Mouse (Mus musculus) heart, adult 11 months (tissue): ENCODE measurements at regions not wholly inside any gene's neighbourhood (a gene's known extent, or its start where the extent isn't known, plus 50 kb on each side); places are given as distances from the start of the nearest gene placed in this dataset.
A peak's percentile ranks its signal among the peaks of the same experiment; 100 is the strongest.

Experiments
- DNase-seq: peaks from one replicate; pipeline ENCODE4 v3.0.0; 2022

DNA sequence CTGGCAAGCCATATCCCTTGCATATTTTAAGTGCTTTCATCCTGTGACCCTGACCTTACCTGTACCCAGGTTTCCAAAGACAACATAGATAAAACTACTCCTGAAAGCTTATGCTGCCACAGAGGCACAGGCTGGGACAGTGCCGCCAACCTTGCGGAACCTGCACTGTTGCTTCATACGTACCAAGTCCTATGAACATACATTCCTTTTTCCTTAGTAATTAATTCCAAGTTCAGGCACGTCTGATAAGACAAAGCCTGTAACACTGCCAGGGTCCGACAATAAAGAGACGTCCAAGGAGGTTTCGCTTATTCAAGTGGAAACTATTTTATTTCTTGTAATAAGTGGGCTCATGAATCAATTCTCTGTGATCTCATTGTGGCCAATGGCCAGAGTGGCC lies 70.2 kb upstream of the Pbx1 start:
- peak; percentile 91 for DNase-seq

DNA sequence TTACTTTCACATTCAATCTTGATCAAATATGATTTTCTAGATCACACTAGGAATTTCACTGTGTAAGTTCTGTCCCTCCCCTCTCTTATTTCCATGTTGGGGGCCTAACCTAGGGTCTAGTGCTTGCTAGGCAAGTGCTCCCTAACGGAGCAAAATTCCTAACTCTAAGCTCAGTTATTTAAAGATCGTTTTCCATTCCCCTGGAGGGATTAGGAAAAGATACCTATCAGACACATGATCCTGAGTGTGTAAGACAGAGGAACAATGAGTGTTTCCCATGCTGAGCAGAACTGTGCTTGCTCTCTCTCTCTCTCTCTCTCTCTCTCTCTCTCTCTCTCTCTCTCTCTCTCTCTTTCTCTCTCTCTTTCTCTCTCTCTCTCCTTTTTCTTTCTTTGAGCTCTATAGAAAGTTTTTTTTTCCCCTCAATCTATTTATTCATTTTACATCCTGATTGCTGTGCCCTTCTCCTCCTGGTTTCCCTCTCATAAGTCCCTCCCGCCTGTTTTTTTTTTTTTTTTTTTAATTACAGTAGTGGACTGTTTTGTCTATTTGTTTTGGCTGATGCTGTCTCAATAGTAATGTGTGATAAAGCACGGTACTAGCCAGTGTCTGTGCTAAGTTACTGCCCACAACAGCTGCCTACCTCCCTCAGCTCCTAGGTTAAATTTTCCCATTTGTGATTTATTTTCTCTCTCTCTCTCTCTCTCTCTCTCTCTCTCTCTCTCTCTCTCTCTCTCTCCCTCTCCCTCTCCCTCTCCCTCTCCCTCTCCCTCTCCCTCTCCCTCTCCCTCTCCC lies 69.5 kb upstream of the Pbx1 start:
- no peak for DNase-seq

DNA sequence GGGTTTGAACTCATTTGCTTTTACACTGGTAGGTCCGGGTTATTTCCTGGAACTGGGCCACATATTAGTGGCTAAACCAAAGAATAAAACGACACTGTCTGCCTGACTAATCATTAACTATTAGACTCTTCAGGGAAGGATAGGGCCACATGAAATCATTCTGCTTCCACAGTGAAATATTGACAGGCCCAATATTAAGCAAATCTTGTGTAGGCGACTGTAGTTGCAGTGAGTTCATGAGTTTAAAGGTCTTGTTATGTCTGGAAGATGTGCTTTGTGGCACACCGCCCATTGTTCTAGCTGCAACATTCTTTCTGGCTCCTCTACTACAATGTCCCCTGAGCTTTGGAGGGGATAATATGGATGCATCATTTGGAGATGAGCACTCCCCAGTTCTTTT lies 65.7 kb upstream of the Pbx1 start:
- DNase-seq, result no peak

- DNase-seq, result no peak
Measured at GRCm38 (mm10) chr1:168495687-168496527, 63.8 kb upstream of the Pbx1 start.

DNA sequence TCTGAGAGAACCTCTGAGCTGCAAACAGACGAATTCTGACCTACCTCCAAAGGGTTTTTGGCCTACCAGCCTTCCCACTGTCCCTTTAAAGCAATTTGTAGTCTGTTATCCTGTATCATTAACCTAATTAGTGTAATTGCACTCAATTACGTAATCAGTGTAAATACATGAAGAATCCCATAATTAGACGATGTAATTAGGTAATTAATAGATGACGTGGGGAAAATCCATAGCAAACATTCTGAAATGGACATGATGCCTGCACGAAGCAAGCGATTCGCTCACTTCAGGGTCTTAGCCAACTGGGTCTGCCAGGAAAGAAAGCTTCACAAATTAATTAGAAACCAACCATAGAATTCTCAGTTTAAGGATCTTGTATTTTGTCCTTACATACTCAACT lies 55.4 kb upstream of the Pbx1 start:
- DNase-seq, result no peak

GRCm38 (mm10) chr1:168483651-168484050 lies 51.6 kb upstream of the Pbx1 start:
- peak; percentile 79 for DNase-seq
